Mouse (Mus musculus) lung, adult 2 months (tissue): ENCODE measurements around the gene Ttc7. TPM values are rescaled to one million over a fixed set of nuclear protein-coding genes. Genes with fewer than 3 reads are reported as not detected.
"Not testable (repeated sequence)": the region's sequence is repeated elsewhere in the genome, so short reads cannot be mapped to it uniquely, and the experiment has no call there.

Experiments
- DNase-seq: peaks from one replicate; pipeline ENCODE4 v3.0.0; 2022
- H3K4me1 ChIP-seq: fragments of 200-500 bp; 2 replicates; pipeline ENCODE4 v1.6.1; 2011; ENCODE audit warnings: low read length; ENCODE audit not compliant: control insufficient read depth, insufficient read depth
- H3K4me3 ChIP-seq: fragments of 200-500 bp; replicated peaks from 2 replicates; pipeline ENCODE3; 2011; ENCODE audit warnings: low read depth, mild to moderate bottlenecking, control low read depth, low read length; ENCODE audit errors: extremely low read depth
- CTCF ChIP-seq: fragments of 200-500 bp; IDR thresholded peaks from 2 replicates; pipeline ENCODE4 v1.5.1; 2011; ENCODE audit warnings: mild to moderate bottlenecking, low read length, control low read depth; ENCODE audit not compliant: insufficient read depth
- POLR2A ChIP-seq: fragments of 200-500 bp; IDR thresholded peaks from 2 replicates; pipeline ENCODE4 v1.6.1; 2011; ENCODE audit warnings: low read depth, mild to moderate bottlenecking, control low read depth, low read length, borderline replicate concordance; ENCODE audit errors: extremely low read depth
- WGBS: fragments of 180-500 bp; shearing (Covaris S2); methylation state at CpG from one replicate; pipeline ENCODE4 v1.1.7; 2018; 5-methylcytosine and 5-hydroxymethylcytosine counted together
- polyA plus RNA-seq: library from polyadenylated mRNA; depleted of rRNA; stranded (reverse); fragments of >200 nt; gene quantifications from 2 replicates; pipeline ENCODE4 v1.2.3, GENCODE M21; 2012

Gene Ttc7
- polyA plus RNA-seq, 1 experiment = 78.4 TPM

- WGBS = 60% methylated on average over 23 of the region's 23 CpGs
- Histone ChIP-seq H3K4me1 (peaks cover 7% of the 10 kb centered on the region), H3K4me3 (no peak overlapping the region)
- TF ChIP-seq CTCF = no peak
- no peak for TF ChIP-seq POLR2A
- DNase-seq = no peak
These were observed 3.2 kb downstream of the Ttc7 start for GRCm38 (mm10) chr17:87285731-87286465.

- 56% methylated on average over 8 of the region's 8 CpGs for WGBS
- Histone ChIP-seq H3K4me3 (no peak overlapping the region), H3K4me1 (peaks cover 6% of the 10 kb centered on the region)
- TF ChIP-seq CTCF (no peak), POLR2A (no peak)
- DNase-seq = no peak
These were observed 3.9 kb downstream of the Ttc7 start for GRCm38 (mm10) chr17:87286481-87287143.

- no peak for DNase-seq
- no peak overlapping the region for H3K4me3 ChIP-seq
- peaks cover 5% of the 10 kb centered on the region for H3K4me1 ChIP-seq
- 67% methylated on average over 8 of the region's 8 CpGs for WGBS
- TF ChIP-seq CTCF (no peak), POLR2A (no peak)
These were observed 4.6 kb downstream of the Ttc7 start for GRCm38 (mm10) chr17:87287197-87287777.

- H3K4me3 ChIP-seq = no peak overlapping the region
- H3K4me1 ChIP-seq = peaks cover 5% of the 10 kb centered on the region
- TF ChIP-seq POLR2A (no peak), CTCF (no peak)
- 68% methylated on average over 12 of the region's 12 CpGs for WGBS
- no peak for DNase-seq
These were observed 5.4 kb downstream of the Ttc7 start for GRCm38 (mm10) chr17:87288131-87288530.

GRCm38 (mm10) chr17:87289367-87289766 is 6.7 kb downstream of the Ttc7 start:
- H3K4me3 ChIP-seq = no peak overlapping the region
- no peak for DNase-seq
- 75% methylated on average over 5 of the region's 5 CpGs for WGBS
- TF ChIP-seq POLR2A (no peak), CTCF (no peak)
- H3K4me1 ChIP-seq = peaks cover 3% of the 10 kb centered on the region; the same call in 1 of the 2 replicates

GRCm38 (mm10) chr17:87291037-87291436 is 8.4 kb downstream of the Ttc7 start:
- peaks cover 2% of the 10 kb centered on the region; the same call in 1 of the 2 replicates for H3K4me1 ChIP-seq
- 71% methylated on average over 7 of the region's 7 CpGs for WGBS
- TF ChIP-seq POLR2A = no peak
- no peak for TF ChIP-seq CTCF
- no peak for DNase-seq
- H3K4me3 ChIP-seq = no peak overlapping the region

- no peak for TF ChIP-seq POLR2A
- no peak for TF ChIP-seq CTCF
- Histone ChIP-seq H3K4me1 (no peaks in the 10 kb centered on the region), H3K4me3 (no peak overlapping the region)
- DNase-seq = no peak
- 86% methylated on average over 5 of the region's 5 CpGs for WGBS
These were observed 9.1 kb downstream of the Ttc7 start for GRCm38 (mm10) chr17:87291782-87292181.

- WGBS = 70% methylated on average over 5 of the region's 5 CpGs
- TF ChIP-seq POLR2A = no peak
- no peak for TF ChIP-seq CTCF
- H3K4me3 ChIP-seq = no peak overlapping the region
- H3K4me1 ChIP-seq = no peaks in the 10 kb centered on the region
- no peak for DNase-seq
These were observed 10.4 kb downstream of the Ttc7 start for GRCm38 (mm10) chr17:87293125-87293524.

GRCm38 (mm10) chr17:87295738-87296137 is 13.1 kb downstream of the Ttc7 start:
- no peak overlapping the region for H3K4me3 ChIP-seq
- TF ChIP-seq POLR2A = no peak
- no peak for TF ChIP-seq CTCF
- no peak for DNase-seq
- H3K4me1 ChIP-seq = no peaks in the 10 kb centered on the region
- WGBS = 79% methylated on average over 7 of the region's 7 CpGs

- H3K4me3 ChIP-seq, DNase-seq, H3K4me1 ChIP-seq: not testable (repeated sequence)
- 65% methylated on average over 1 of the region's 1 CpGs for WGBS
These were observed 14.0 kb downstream of the Ttc7 start for GRCm38 (mm10) chr17:87296701-87297100.
